Mouse (Mus musculus): ENCODE data around the gene Trmt44.

The Trmt44 gene

GRCm38 (mm10) chr5:35591497-35591896, 16.6 kb upstream of the Trmt44 start:
- CTCF ChIA-PET: no interaction called here

GRCm38 (mm10) chr5:35584259-35584658, 9.4 kb upstream of the Trmt44 start:
- CTCF ChIA-PET: interaction anchor here (0.7 to 1.3 kb wide), 2 partner anchors 9 to 1394 kb away, joined by 3 to 15 read pairs; no protein-coding TSS in a partner anchor

- CTCF ChIA-PET: interaction anchor here (1.3 kb wide), 1 partner anchor 8 kb away, joined by 3 read pairs; no protein-coding TSS in a partner anchor
Measured at GRCm38 (mm10) chr5:35583221-35583783, 8.4 kb upstream of the Trmt44 start.

GRCm38 (mm10) chr5:35582445-35583220, 7.8 kb upstream of the Trmt44 start, which contains the start of gene Acox3:
Gene Acox3, plus strand, starts transcription at chr5:35583040.
- CTCF ChIA-PET: interaction anchor here (0.6 kb wide), 1 partner anchor 1931 kb away, joined by 5 read pairs; no protein-coding TSS in a partner anchor

GRCm38 (mm10) chr5:35580156-35580922, 5.5 kb upstream of the Trmt44 start:
- CTCF ChIA-PET: no interaction called here

GRCm38 (mm10) chr5:35579247-35579893, 4.5 kb upstream of the Trmt44 start:
- CTCF ChIA-PET: no interaction called here

- CTCF ChIA-PET: no interaction called here
Measured at GRCm38 (mm10) chr5:35578411-35578810, 3.5 kb upstream of the Trmt44 start.

GRCm38 (mm10) chr5:35576409-35577020, 1.6 kb upstream of the Trmt44 start:
- CTCF ChIA-PET: no interaction called here

GRCm38 (mm10) chr5:35571546-35571945, 3.3 kb downstream of the Trmt44 start:
- CTCF ChIA-PET: no interaction called here

- CTCF ChIA-PET: no interaction called here
Measured at GRCm38 (mm10) chr5:35566632-35567031, 8.2 kb downstream of the Trmt44 start.

- CTCF ChIA-PET: no interaction called here
Measured at GRCm38 (mm10) chr5:35565217-35565616, 9.7 kb downstream of the Trmt44 start.

GRCm38 (mm10) chr5:35563449-35563848, 11.4 kb downstream of the Trmt44 start:
- CTCF ChIA-PET: no interaction called here

GRCm38 (mm10) chr5:35562616-35563015, 12.3 kb downstream of the Trmt44 start:
- CTCF ChIA-PET: no interaction called here

GRCm38 (mm10) chr5:35559447-35559846, 15.4 kb downstream of the Trmt44 start:
- CTCF ChIA-PET: no interaction called here

- CTCF ChIA-PET: no interaction called here
Measured at GRCm38 (mm10) chr5:35557946-35558621, 16.8 kb downstream of the Trmt44 start.

- CTCF ChIA-PET: no interaction called here
Measured at GRCm38 (mm10) chr5:35556393-35556792, 18.5 kb downstream of the Trmt44 start.

- CTCF ChIA-PET: no interaction called here
Measured at GRCm38 (mm10) chr5:35552838-35553539, 21.9 kb downstream of the Trmt44 start.

- CTCF ChIA-PET: no interaction called here
Measured at GRCm38 (mm10) chr5:35551855-35552837, 22.7 kb downstream of the Trmt44 start.

GRCm38 (mm10) chr5:35546127-35546526, 28.7 kb downstream of the Trmt44 start:
- CTCF ChIA-PET: no interaction called here

Data from spleen, embryonic (tissue).